Mouse (Mus musculus): ENCODE data around the gene Rpl29. TPM values are rescaled to one million over a fixed set of nuclear protein-coding genes. Genes with fewer than 3 reads are reported as not detected.

The Rpl29 gene
- total RNA-seq, 2 experiments from 2014 or later = 278 to 331 TPM

GRCm38 (mm10) chr9:106467746-106468145 lies 38.5 kb downstream of the Rpl29 start:
- no peak for DNase-seq (ENCODE audit: low spot score in 2 of 2)
- intact Hi-C loops (cut with DNase I) = no loop called here

GRCm38 (mm10) chr9:106469317-106469716 lies 40.1 kb downstream of the Rpl29 start:
- no peak for DNase-seq (ENCODE audit: low spot score in 2 of 2)
- intact Hi-C loops (cut with DNase I) = no loop called here

GRCm38 (mm10) chr9:106469776-106470175 lies 40.5 kb downstream of the Rpl29 start:
- DNase-seq (ENCODE audit: low spot score in 2 of 2) = no peak
- intact Hi-C loops (cut with DNase I) = no loop called here

GRCm38 (mm10) chr9:106470991-106471750 lies 41.9 kb downstream of the Rpl29 start:
- peak in 1 of 2 experiments; percentile 18 for DNase-seq (ENCODE audit: low spot score in 2 of 2)
- intact Hi-C loops (cut with DNase I) = no loop called here

- intact Hi-C loops (cut with DNase I) = no loop called here
- DNase-seq (ENCODE audit: low spot score in 2 of 2) = peak in 1 of 2 experiments; percentile 42
Measured at GRCm38 (mm10) chr9:106471892-106472291, 42.6 kb downstream of the Rpl29 start.

DNA sequence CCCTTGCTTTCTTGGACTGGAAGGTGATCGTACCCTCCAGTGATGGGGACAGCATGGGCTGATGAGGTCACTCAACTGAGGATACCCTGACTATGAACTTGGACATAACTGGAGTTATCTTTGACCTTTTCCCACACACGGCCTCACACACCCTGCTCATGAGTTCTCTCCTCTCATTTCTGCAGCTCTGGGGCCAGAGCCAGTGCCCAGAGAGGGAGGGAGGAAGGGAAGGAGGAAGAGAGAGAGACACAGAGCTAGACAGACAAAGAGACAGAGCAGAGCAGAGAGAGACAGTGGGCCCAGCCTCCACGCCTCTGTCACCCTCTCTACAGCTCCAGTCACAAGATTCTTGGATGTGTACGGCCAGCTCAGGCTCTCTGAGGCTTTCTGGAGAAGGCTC lies 43.1 kb downstream of the Rpl29 start:
- intact Hi-C loops (cut with DNase I) = no loop called here
- peak in 1 of 2 experiments; percentile 19 for DNase-seq (ENCODE audit: low spot score in 2 of 2)

DNA sequence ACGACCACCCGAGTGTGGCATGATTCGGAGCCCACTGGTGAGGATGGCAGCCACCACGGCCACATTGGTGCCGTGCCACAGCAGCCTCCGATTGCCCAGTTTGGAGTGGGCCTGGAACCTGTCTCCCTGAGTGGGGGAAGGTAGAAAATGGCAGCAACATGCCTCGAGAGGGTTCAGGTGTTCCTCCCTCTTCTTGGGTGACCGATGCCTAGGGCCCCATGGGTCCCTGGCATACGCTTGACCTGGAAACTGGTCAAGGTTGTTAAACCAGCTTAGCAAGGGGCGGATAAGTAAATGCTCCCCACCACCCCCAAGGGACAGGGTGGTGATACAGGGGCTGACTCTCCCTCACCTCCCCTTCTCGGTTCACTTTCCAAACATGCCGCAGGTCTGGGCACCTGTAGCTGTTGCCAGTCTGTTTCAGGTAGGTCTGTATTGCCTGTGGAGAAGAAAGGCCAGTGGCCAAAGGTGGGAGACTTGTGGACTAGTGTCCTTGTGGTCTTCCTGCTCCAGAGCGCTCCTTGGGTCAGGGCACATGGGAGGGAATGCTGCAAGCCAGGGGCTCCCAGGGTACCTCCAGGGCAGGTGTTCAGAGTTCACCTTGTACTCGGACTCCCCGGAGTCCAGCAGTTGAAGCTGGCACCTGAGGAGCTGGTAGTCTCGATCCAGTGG lies 44.0 kb downstream of the Rpl29 start:
- peak in 1 of 2 experiments; percentile 3 for DNase-seq (ENCODE audit: low spot score in 2 of 2)
- intact Hi-C loops (cut with DNase I) = no loop called here

DNA sequence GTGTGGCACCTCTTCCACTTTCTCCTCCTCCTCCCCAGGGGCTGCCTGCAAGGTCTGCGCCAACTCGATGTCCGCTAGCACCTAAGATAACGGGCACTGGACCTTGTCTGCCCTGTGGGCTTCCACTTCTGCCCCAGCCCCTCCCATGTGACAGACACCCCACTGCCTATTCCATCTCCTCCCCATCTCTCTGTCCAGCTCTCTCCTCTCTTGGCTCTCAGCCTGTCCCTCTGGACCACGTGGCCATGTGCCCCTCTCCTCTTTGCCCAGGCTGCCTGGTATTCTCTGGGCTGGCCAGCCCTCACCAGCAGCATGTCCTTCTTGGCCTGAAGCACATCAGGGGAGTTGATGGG lies 44.5 kb downstream of the Rpl29 start:
- intact Hi-C loops (cut with DNase I) = no loop called here
- no peak for DNase-seq (ENCODE audit: low spot score in 2 of 2)

GRCm38 (mm10) chr9:106474456-106474855 lies 45.2 kb downstream of the Rpl29 start:
- peak in 1 of 2 experiments; percentile 45 for DNase-seq (ENCODE audit: low spot score in 2 of 2)

GRCm38 (mm10) chr9:106475046-106475445 lies 45.8 kb downstream of the Rpl29 start:
- no peak for DNase-seq (ENCODE audit: low spot score in 2 of 2)
- intact Hi-C loops (cut with DNase I) = loop anchor here (5.0 kb wide), 1 partner anchor 188 kb away; no protein-coding TSS in a partner anchor

More at GRCm38 (mm10) chr9:106474456-106474855, 45.2 kb downstream of the Rpl29 start:
- intact Hi-C loops (cut with DNase I) = no loop called here

DNA sequence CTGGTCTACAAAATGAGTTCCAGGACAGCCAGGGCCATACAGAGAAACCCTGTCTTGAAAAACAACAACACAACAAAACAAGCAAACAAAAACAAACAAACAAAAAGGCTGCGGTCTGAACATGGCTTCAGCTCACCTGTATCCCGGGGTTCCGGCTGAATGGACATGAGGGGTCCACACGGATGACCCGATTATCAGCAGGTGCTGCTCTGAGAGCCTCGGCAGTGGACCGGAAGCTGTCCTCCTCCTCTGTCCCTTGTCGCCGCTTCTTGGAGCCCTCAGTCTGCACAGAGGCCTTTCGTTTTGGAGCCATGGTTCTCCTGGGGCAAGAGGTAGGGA lies 46.4 kb downstream of the Rpl29 start, which contains the start of gene Rrp9:
TSS of gene Rrp9 (plus strand) at position 301 of the 339 bp plus-strand sequence.
- DNase-seq (ENCODE audit: low spot score in 2 of 2) = no peak
- intact Hi-C loops (cut with DNase I) = loop anchor here (2.0 to 5.0 kb wide), 3 partner anchors 27 to 188 kb away; partner anchors contain the start of gene Rpl29

- DNase-seq (ENCODE audit: low spot score in 2 of 2) = no peak
Measured at GRCm38 (mm10) chr9:106476002-106476923, 47.0 kb downstream of the Rpl29 start.

GRCm38 (mm10) chr9:106476924-106477484 lies 47.8 kb downstream of the Rpl29 start, which contains the start of gene Parp3:
Gene Parp3, minus strand, starts transcription at chr9:106476949.
- intact Hi-C loops (cut with DNase I) = loop anchor here (2.0 to 5.0 kb wide), 3 partner anchors 28 to 190 kb away; partner anchors contain the start of gene Rpl29
- DNase-seq (ENCODE audit: low spot score in 2 of 2) = peak; percentile 99 to 100

More at GRCm38 (mm10) chr9:106476002-106476923, 47.0 kb downstream of the Rpl29 start:
- intact Hi-C loops (cut with DNase I) = loop anchor here (2.0 to 5.0 kb wide), 3 partner anchors 27 to 189 kb away; partner anchors contain the start of gene Rpl29

GRCm38 (mm10) chr9:106477649-106478048 lies 48.4 kb downstream of the Rpl29 start:
- intact Hi-C loops (cut with DNase I) = loop anchor here (2.0 to 5.0 kb wide), 3 partner anchors 29 to 190 kb away; partner anchors contain the start of gene Rpl29
- no peak for DNase-seq (ENCODE audit: low spot score in 2 of 2)

DNA sequence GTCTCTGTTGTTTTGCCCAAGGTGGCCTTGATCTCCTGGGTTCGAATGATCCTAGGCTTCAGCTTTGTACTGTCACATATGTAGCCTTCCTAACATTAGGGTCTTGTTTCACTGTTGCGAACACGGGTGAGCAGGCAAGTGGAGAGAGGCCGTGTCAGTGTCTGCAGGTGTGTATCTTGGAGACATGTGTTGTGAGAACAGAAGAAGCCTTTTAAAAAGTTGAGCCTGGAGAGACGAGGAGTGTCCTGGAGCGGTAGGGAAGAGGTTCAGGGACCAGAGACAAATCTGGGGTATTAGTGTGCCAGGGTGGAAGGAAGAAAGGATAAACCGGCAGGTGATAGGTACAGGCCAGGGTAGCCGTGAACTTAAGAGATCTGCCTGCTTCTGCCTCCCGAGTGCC lies 48.8 kb downstream of the Rpl29 start:
- DNase-seq (ENCODE audit: low spot score in 2 of 2) = peak in 1 of 2 experiments; percentile 2
- intact Hi-C loops (cut with DNase I) = loop anchor here (5.0 kb wide), 1 partner anchor 191 kb away; no protein-coding TSS in a partner anchor

DNA sequence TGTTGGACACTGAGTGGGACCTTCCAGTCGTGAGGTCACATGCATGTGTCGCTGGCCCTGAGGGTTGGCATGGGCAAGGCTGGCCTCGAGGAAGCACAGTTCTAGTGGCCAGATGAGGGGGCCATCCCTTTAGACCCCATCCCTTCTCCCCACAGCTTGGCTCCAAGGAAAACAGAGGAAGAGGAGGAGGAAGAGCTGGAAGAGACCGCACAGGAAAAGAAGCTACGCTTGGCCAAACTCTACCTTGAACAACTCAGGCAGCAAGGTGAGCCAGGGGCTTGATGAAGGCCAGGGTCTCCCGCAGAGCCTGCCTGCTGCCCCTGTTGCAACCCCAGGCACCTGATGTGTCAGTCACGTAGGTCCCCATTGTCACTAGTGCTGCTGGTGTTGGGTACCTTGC lies 51.3 kb downstream of the Rpl29 start:
- no peak for DNase-seq (ENCODE audit: low spot score in 2 of 2)
- intact Hi-C loops (cut with DNase I) = no loop called here

DNA sequence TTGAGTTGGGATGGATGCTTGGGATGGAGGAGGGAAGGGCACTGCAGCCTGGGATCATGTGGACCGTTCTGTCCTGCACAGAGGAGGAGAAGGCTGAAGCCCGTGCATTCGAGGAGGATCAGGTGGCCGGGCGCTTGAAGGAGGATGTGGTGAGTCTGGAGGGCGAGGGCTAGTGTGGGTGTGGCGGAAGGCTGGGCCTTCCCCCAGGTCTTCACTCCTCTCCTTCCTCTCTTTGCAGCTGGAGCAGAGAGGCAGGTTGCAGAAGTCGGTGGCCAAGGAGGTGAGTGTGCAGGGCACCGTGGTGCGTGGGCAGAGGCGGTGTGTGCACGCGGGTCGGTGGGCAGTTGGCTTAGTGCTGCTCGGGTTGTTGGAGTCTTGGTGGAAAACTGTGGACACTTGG lies 51.8 kb downstream of the Rpl29 start:
- no peak for DNase-seq (ENCODE audit: low spot score in 2 of 2)
- intact Hi-C loops (cut with DNase I) = no loop called here

Measured in left cerebral cortex, postnatal 36 days (tissue).